Comparison of ENCODE assay signal across 26 mouse cellular contexts in the genomic region with DNA sequence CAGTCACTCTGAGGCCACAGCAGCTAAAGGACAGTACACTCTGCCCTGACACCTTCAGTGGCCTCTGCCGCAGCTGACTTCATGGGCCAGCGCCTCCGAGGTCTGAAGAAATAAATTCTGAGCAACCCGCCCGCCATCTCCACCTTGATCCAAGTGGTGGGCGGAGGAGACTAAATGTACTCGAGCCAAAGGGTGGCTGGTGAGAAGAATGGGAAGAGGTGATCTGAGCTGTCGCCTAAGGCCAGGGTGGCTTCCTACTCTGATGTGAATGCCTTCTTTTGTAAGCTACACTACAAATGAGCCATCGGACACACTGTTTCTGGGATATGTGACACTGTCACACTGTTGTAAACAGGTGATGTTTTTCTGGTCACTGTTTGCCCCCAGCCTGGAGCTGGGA.
"Had no signal": no experiment of that assay in that cellular context is flagged by ENCODE, and none has a peak within 500 bp of the region (broad histone marks: within the 10 kb centered on the region; RNA-seq: fewer than 3 reads in every experiment).

No protein-coding gene starts in this region.

- H3K4me3 ChIP-seq: embryonic facial prominence, embryonic 10.5 days; embryonic facial prominence, embryonic 12.5 days; embryonic facial prominence, embryonic 13.5 days; embryonic facial prominence, embryonic 15.5 days; erythroblast, embryonic 14.5 days; forebrain, embryonic 10.5 days; forebrain, embryonic 12.5 days; forebrain, embryonic 13.5 days; forebrain, embryonic 15.5 days; gastrocnemius, adult 2 months; heart, adult 2 months had no signal

- H3K27ac ChIP-seq: embryonic facial prominence, embryonic 10.5 days; embryonic facial prominence, embryonic 12.5 days; embryonic facial prominence, embryonic 13.5 days; embryonic facial prominence, embryonic 15.5 days; forebrain, embryonic 10.5 days; forebrain, embryonic 12.5 days; forebrain, embryonic 13.5 days; forebrain, embryonic 15.5 days; gastrocnemius, adult 2 months; heart, adult 2 months had no signal

- H3K4me1 ChIP-seq: forebrain, embryonic 12.5 days; forebrain, embryonic 13.5 days; forebrain, embryonic 15.5 days had no signal

- DNase-seq: cerebellum, adult 8-10 months; cerebellum, adult 9-10 months; cerebellum, adult 9-11 months; cerebellum, postnatal 10 days; cerebellum, postnatal 14 days; cerebellum, postnatal 25 days; cerebellum, postnatal 36 days; embryo, embryonic 11 days; forebrain, postnatal 0 days; gastrocnemius, adult 2 months; gastrocnemius, postnatal 10 days; gastrocnemius, postnatal 14 days; gastrocnemius, postnatal 25 days; gastrocnemius, postnatal 36 days; heart, adult 11 months; heart, adult 18-20 months; heart, adult 2 months had no signal
